Mouse (Mus musculus): ENCODE data around the gene Unc13d. TPM values are rescaled to one million over a fixed set of nuclear protein-coding genes. Genes with fewer than 3 reads are reported as not detected.
A peak's percentile ranks its signal among the peaks of the same experiment; 100 is the strongest.

The Unc13d gene
- polyA plus RNA-seq, 1 experiment, result 8.0 TPM

- no peak for DNase-seq (ENCODE audit: low read depth, low spot score)
- WGBS, result 79% methylated on average over 4 of the region's 4 CpGs
Observed at GRCm38 (mm10) chr11:116057237-116057881, 20.4 kb downstream of the Unc13d start.

- WGBS, result 93% methylated on average over 11 of the region's 11 CpGs
Observed at GRCm38 (mm10) chr11:116055873-116056272, 21.9 kb downstream of the Unc13d start.

GRCm38 (mm10) chr11:116053510-116054229, 24.1 kb downstream of the Unc13d start:
- DNase-seq (ENCODE audit: low read depth, low spot score), result no peak
- 92% methylated on average over 9 of the region's 9 CpGs for WGBS

More at GRCm38 (mm10) chr11:116055873-116056272, 21.9 kb downstream of the Unc13d start:
- no peak for DNase-seq (ENCODE audit: low read depth, low spot score)

GRCm38 (mm10) chr11:116050196-116050595, 27.6 kb downstream of the Unc13d start:
- no peak for DNase-seq (ENCODE audit: low read depth, low spot score)

GRCm38 (mm10) chr11:116049610-116050009, 28.2 kb downstream of the Unc13d start:
- DNase-seq (ENCODE audit: low read depth, low spot score), result no peak
- 75% methylated on average over 2 of the region's 2 CpGs for WGBS

More at GRCm38 (mm10) chr11:116050196-116050595, 27.6 kb downstream of the Unc13d start:
- 82% methylated on average over 4 of the region's 4 CpGs for WGBS

GRCm38 (mm10) chr11:116045173-116045572, 32.6 kb downstream of the Unc13d start:
- WGBS, result 86% methylated on average over 6 of the region's 6 CpGs
- DNase-seq (ENCODE audit: low read depth, low spot score), result no peak

- 100% methylated on average over 1 of the region's 1 CpGs for WGBS
Observed at GRCm38 (mm10) chr11:116043286-116043685, 34.5 kb downstream of the Unc13d start.

GRCm38 (mm10) chr11:116042372-116043138, 35.2 kb downstream of the Unc13d start:
- WGBS, result 70% methylated on average over 5 of the region's 5 CpGs
- DNase-seq (ENCODE audit: low read depth, low spot score), result no peak

More at GRCm38 (mm10) chr11:116043286-116043685, 34.5 kb downstream of the Unc13d start:
- no peak for DNase-seq (ENCODE audit: low read depth, low spot score)

- WGBS, result 100% methylated on average over 2 of the region's 2 CpGs
- DNase-seq (ENCODE audit: low read depth, low spot score), result no peak
Observed at GRCm38 (mm10) chr11:116041833-116042232, 35.9 kb downstream of the Unc13d start.

GRCm38 (mm10) chr11:116040593-116040992, 37.2 kb downstream of the Unc13d start:
- DNase-seq (ENCODE audit: low read depth, low spot score), result no peak
- WGBS, result 90% methylated on average over 6 of the region's 6 CpGs

- no peak for DNase-seq (ENCODE audit: low read depth, low spot score)
- 90% methylated on average over 9 of the region's 9 CpGs for WGBS
Observed at GRCm38 (mm10) chr11:116037826-116038225, 39.9 kb downstream of the Unc13d start.

- 77% methylated on average over 3 of the region's 3 CpGs for WGBS
- no peak for DNase-seq (ENCODE audit: low read depth, low spot score)
Observed at GRCm38 (mm10) chr11:116036671-116037070, 41.1 kb downstream of the Unc13d start.

GRCm38 (mm10) chr11:116034584-116034983, 43.2 kb downstream of the Unc13d start:
- WGBS, result 87% methylated on average over 6 of the region's 6 CpGs
- DNase-seq (ENCODE audit: low read depth, low spot score), result no peak

- peak; percentile 31 for DNase-seq (ENCODE audit: low read depth, low spot score)
- WGBS, result 20% methylated on average over 14 of the region's 14 CpGs
Observed at GRCm38 (mm10) chr11:116030898-116031845, 46.6 kb downstream of the Unc13d start.

- DNase-seq (ENCODE audit: low read depth, low spot score), result peak; percentile 96
- WGBS, result under 1% methylated on average over 66 of the region's 67 CpGs
Observed at GRCm38 (mm10) chr11:116030088-116030897, 47.5 kb downstream of the Unc13d start, which contains the start of gene Unk. TSS of gene Unk (plus strand) at chr11:116030322.

GRCm38 (mm10) chr11:116029086-116029865, 48.5 kb downstream of the Unc13d start:
- no peak for DNase-seq (ENCODE audit: low read depth, low spot score)
- WGBS, result 85% methylated on average over 6 of the region's 6 CpGs

GRCm38 (mm10) chr11:116028177-116028865, 49.4 kb downstream of the Unc13d start:
- WGBS, result 84% methylated on average over 9 of the region's 9 CpGs
- DNase-seq (ENCODE audit: low read depth, low spot score), result no peak

All from large intestine, adult 2 months (tissue).